Mouse (Mus musculus) embryonic facial prominence, embryonic 13.5 days (tissue): ENCODE results near the gene Gif. TPM values are rescaled to one million over a fixed set of nuclear protein-coding genes. Genes with fewer than 3 reads are reported as not detected.

Experiments used
- ATAC-seq: fragments of 200-750 bp; cut with Nextera tagmentation; 2 replicates; pipeline ENCODE4 v1.8.0; 2017; ENCODE audit warnings: low read depth; ENCODE audit not compliant: insufficient number of reproducible peaks, insufficient read depth, low FRiP score, low TSS enrichment
- H3K27ac ChIP-seq: fragments of 300-500 bp; sonication (generic); 2 replicates; pipeline ENCODE4 v1.5.1; 2015; ENCODE audit warnings: moderate library complexity, mild to moderate bottlenecking, inconsistent platforms
- H3K27me3 ChIP-seq: fragments of 300-500 bp; sonication (generic); 2 replicates; pipeline ENCODE4 v1.6.1; 2015; ENCODE audit warnings: mild to moderate bottlenecking, inconsistent platforms
- H3K36me3 ChIP-seq: fragments of 300-500 bp; sonication (generic); 2 replicates; pipeline ENCODE4 v1.6.1; 2015; ENCODE audit warnings: mild to moderate bottlenecking, inconsistent platforms
- H3K4me1 ChIP-seq: fragments of 300-500 bp; sonication (generic); 2 replicates; pipeline ENCODE4 v1.6.1; 2015; ENCODE audit warnings: inconsistent platforms
- H3K4me2 ChIP-seq: fragments of 300-500 bp; sonication (generic); 2 replicates; pipeline ENCODE4 v1.6.1; 2015; ENCODE audit warnings: moderate library complexity, mild to moderate bottlenecking, inconsistent platforms
- H3K4me3 ChIP-seq: fragments of 300-500 bp; sonication (generic); 2 replicates; pipeline ENCODE4 v1.5.1; 2015; ENCODE audit warnings: mild to moderate bottlenecking, inconsistent platforms
- H3K9ac ChIP-seq: fragments of 300-500 bp; sonication (generic); 2 replicates; pipeline ENCODE4 v1.6.1; 2015; ENCODE audit warnings: mild to moderate bottlenecking, inconsistent platforms
- H3K9me3 ChIP-seq: fragments of 300-500 bp; sonication (generic); 2 replicates; pipeline ENCODE4 v1.6.1; 2016; ENCODE audit warnings: inconsistent platforms
- WGBS: fragments of 180-500 bp; shearing (Covaris S2); methylation state at CpG from one replicate; pipeline ENCODE4 v1.1.7; 2015; ENCODE audit warnings: mixed read lengths; 5-methylcytosine and 5-hydroxymethylcytosine counted together
- polyA plus RNA-seq: library from polyadenylated mRNA; unstranded; fragments of >200 nt; fragmentation: Nextera tagmentation; extraction: Ambion mirVana; gene quantifications from 2 replicates; pipeline ENCODE4 v1.2.1, GENCODE M21; 2015

The Gif gene
- polyA plus RNA-seq, 1 experiment from 2014 or later: not detected

DNA sequence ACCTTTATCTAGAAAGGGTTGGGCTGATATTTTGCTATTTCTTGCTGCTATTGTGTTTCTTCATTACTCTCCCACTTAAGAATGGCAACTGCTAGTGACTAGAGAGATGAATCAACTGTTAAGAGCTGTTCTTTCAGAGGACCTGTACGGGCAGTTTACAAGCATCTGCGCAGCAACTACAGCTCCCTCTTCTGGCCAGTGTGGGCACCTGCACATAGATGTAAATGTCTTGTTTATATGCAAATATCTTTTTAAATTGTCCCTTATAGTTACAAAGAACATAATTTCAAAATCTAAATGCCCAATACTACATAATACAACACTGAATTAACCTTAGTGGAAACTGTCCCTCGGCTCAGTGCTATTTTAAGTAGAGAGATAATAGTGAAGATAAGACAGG, 20.8 kb downstream of the Gif start:
- Histone ChIP-seq H3K36me3 (0 out of 2 replicates have a peak, but pooled peaks cover 2% of the 10 kb centered on the region), H3K9ac (no peak overlapping the region), H3K27me3 (no peaks in the 10 kb centered on the region), H3K27ac (no peak overlapping the region), H3K9me3 (no peaks in the 10 kb centered on the region), H3K4me2 (no peak overlapping the region), H3K4me1 (peaks cover 7% of the 10 kb centered on the region), H3K4me3 (no peak overlapping the region)
- ATAC-seq: no peak
- 10% methylated on average over 3 of the region's 3 CpGs for WGBS

- 85% methylated on average over 5 of the region's 5 CpGs for WGBS
Measured at GRCm38 (mm10) chr19:11769257-11769920, 22.0 kb downstream of the Gif start.

DNA sequence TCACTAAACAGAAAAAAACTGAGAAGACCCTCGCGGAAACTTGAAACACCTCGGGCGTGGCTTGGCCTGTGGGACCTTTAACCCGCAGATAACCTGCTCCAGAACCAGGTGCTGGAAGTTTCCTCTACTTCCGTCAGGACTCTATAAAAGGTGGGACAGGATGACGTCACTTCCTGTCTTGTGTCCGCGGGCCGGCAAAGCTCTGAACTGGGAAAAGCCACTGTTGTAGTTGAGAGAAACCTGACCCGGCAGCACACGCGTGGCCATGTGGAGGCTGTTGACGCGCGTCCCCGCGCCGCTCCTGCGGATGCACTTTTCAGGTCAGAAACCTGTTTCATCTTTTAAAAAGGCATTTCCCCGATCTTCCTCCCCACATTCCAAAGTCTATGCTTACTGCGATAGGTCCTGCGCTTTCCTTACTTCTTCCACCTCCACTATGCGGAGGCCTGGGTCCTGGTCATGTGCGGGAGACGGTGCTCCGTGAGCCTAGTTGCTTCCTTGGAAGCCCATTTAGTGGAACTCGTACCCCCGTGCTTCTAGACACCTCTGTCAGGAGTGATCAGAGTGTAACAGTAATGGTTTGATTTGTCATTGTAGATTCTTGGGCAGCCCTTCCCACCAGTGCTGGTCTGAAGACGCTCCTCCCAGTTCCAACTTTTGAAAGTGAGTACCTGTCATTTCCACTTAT, 23.0 kb downstream of the Gif start, which contains the start of gene Mrpl16:
Gene Mrpl16, plus strand, starts transcription at position 187 of the 688 bp plus-strand sequence.
- Histone ChIP-seq H3K9ac (peak within 1 kb of the TSS; percentile 78), H3K4me2 (peak within 1 kb of the TSS; percentile 73), H3K27me3 (no peaks in the 10 kb centered on the region), H3K27ac (peak within 1 kb of the TSS; percentile 71), H3K36me3 (peaks cover 19% of the 10 kb centered on the region), H3K4me3 (peak within 1 kb of the TSS; percentile 67), H3K9me3 (no peaks in the 10 kb centered on the region), H3K4me1 (peaks cover 7% of the 10 kb centered on the region)
- peak; percentile 88 for ATAC-seq
- WGBS: 1% methylated on average over 30 of the region's 30 CpGs

More at GRCm38 (mm10) chr19:11769257-11769920, 22.0 kb downstream of the Gif start:
- Histone ChIP-seq H3K9ac (no peak overlapping the region), H3K9me3 (no peaks in the 10 kb centered on the region), H3K4me2 (peak overlapping the region; percentile 73), H3K4me1 (peaks cover 7% of the 10 kb centered on the region), H3K27me3 (no peaks in the 10 kb centered on the region), H3K27ac (no peak overlapping the region), H3K36me3 (peaks cover 12% of the 10 kb centered on the region), H3K4me3 (peak overlapping the region; percentile 67; the same call in 1 of the 2 replicates)
- no peak for ATAC-seq

DNA sequence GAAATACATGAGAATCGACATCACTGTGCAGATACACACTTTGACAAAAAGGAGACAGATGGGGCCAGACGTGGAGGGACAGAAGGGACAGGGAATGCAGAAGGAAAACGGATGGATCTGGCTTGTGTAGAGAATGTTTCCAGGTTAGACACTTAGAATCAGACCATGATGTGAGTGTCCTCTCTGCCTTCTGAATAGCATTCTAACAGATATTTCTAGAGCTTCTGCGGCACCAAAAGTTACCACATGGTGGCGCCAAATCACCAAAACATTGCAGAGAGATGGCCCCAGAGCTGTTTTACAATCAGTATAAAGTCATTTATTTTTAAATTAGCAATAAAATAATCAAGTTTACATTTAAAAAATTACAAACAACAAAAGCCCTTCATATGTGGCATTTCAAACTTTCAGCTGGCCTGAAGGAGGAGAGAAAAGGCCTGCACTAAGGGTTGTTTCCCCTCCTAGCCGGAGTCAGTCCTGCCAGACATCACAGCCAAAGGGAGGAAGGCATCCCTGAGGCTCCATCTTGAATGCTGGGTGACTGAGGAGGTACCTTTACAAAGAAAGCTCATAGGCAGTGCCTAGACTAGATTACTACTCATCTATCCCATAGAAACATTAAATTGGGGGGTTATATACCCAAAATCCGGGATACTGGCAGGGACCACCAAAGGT, 30.0 kb downstream of the Gif start:
- H3K36me3 ChIP-seq: peaks cover 32% of the 10 kb centered on the region
- no peak overlapping the region for H3K9ac ChIP-seq
- no peaks in the 10 kb centered on the region for H3K4me1 ChIP-seq
- no peak overlapping the region for H3K27ac ChIP-seq
- H3K4me3 ChIP-seq: no peak overlapping the region
- no peak for ATAC-seq
- H3K9me3 ChIP-seq: no peaks in the 10 kb centered on the region
- no peaks in the 10 kb centered on the region for H3K27me3 ChIP-seq
- H3K4me2 ChIP-seq: no peak overlapping the region
- 64% methylated on average over 7 of the region's 7 CpGs for WGBS

GRCm38 (mm10) chr19:11785409-11786154, 38.2 kb downstream of the Gif start:
- Histone ChIP-seq H3K4me1 (no peaks in the 10 kb centered on the region), H3K36me3 (no peaks in the 10 kb centered on the region), H3K9ac (no peak overlapping the region), H3K27ac (no peak overlapping the region), H3K4me2 (no peak overlapping the region), H3K4me3 (no peak overlapping the region), H3K9me3 (no peaks in the 10 kb centered on the region), H3K27me3 (no peaks in the 10 kb centered on the region)
- 0 out of 2 replicates have a peak, but pooled peaks have one; percentile 52 for ATAC-seq
- WGBS: 88% methylated on average over 14 of the region's 14 CpGs

DNA sequence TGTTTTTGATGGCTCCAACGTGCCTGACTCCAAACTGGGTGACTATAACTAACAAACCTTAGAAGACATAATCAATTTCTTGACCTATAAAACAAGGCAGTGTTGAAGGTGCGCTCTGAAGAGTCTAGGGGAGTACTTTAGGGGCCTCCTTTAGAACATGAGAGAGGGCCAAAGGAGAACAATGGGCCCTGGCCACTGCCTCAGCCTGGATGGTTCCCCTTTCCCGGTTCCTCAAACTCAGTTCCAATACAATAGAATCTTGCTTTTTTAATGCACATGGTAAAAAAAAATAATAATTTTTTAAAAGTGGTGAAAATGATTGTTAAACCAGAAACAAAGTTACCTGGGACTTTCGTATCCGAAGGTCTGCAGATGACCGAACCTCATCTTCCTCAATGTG, 40.5 kb downstream of the Gif start:
- H3K4me1 ChIP-seq: no peaks in the 10 kb centered on the region
- H3K9me3 ChIP-seq: no peaks in the 10 kb centered on the region
- H3K4me3 ChIP-seq: no peak overlapping the region
- H3K4me2 ChIP-seq: no peak overlapping the region
- no peak overlapping the region for H3K27ac ChIP-seq
- WGBS: 90% methylated on average over 6 of the region's 6 CpGs
- no peaks in the 10 kb centered on the region for H3K36me3 ChIP-seq
- no peak overlapping the region for H3K9ac ChIP-seq
- ATAC-seq: no peak
- H3K27me3 ChIP-seq: no peaks in the 10 kb centered on the region

GRCm38 (mm10) chr19:11788876-11789275, 41.5 kb downstream of the Gif start:
- Histone ChIP-seq H3K4me2 (no peak overlapping the region), H3K27ac (no peak overlapping the region), H3K27me3 (no peaks in the 10 kb centered on the region), H3K4me1 (no peaks in the 10 kb centered on the region), H3K4me3 (no peak overlapping the region), H3K9ac (no peak overlapping the region), H3K9me3 (no peaks in the 10 kb centered on the region), H3K36me3 (no peaks in the 10 kb centered on the region)
- 85% methylated on average over 6 of the region's 6 CpGs for WGBS
- ATAC-seq: no peak

DNA sequence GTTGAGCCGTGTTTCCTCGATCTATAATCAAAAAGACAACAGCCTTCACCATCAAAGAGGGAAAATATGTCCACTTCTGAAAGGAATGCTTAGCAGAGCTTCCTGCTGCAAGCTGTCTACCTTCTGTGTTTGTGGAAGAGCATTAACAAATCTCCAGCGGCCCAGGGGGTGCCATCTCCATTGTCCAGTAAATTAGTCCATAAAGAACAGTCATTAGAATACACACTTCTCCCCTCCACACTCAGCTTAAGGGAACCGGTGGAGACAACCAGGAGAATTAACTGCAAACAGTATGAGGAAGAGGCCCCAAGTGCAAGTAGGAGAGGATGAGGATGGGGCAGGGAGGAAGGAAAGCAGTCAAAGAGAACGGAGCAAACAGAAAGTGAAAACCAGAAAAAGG, 44.5 kb downstream of the Gif start:
- Histone ChIP-seq H3K4me3 (no peak overlapping the region), H3K27me3 (no peaks in the 10 kb centered on the region), H3K4me1 (no peaks in the 10 kb centered on the region), H3K4me2 (no peak overlapping the region), H3K27ac (no peak overlapping the region), H3K36me3 (no peaks in the 10 kb centered on the region), H3K9me3 (no peaks in the 10 kb centered on the region), H3K9ac (no peak overlapping the region)
- no peak for ATAC-seq
- WGBS: 79% methylated on average over 5 of the region's 5 CpGs

DNA sequence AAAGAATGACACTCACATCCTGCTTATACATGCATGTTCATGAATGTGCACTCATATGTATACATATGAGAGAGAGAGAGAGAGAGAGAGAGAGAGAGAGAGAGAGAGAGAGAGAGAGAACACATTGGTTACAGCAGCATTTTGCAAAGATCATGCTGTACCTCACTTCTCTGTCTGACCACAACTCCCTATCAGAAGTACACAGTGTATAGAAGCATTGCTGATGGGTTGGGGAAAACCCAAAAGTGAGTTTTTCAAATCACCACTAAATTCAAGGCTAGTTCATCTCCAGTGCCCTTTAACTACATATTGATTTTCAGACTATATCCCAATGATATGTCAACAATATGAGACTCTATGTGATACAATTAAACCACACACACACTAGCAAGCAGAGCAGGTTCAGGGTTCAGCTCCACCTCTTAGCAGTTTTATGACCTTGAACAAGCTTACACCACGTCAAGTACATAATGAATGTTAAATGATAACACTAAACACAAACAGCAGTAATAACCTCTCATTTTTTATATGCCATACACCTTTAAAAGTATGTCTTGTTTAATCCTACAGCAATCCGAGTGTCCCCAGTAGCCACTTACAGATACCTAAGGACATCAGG, 46.5 kb downstream of the Gif start:
- H3K36me3 ChIP-seq: no peaks in the 10 kb centered on the region
- no peak overlapping the region for H3K4me3 ChIP-seq
- H3K27me3 ChIP-seq: no peaks in the 10 kb centered on the region
- H3K4me2 ChIP-seq: no peak overlapping the region
- H3K9me3 ChIP-seq: no peaks in the 10 kb centered on the region
- no peak overlapping the region for H3K9ac ChIP-seq
- 72% methylated on average over 2 of the region's 2 CpGs for WGBS
- no peaks in the 10 kb centered on the region for H3K4me1 ChIP-seq
- no peak for ATAC-seq
- H3K27ac ChIP-seq: no peak overlapping the region

DNA sequence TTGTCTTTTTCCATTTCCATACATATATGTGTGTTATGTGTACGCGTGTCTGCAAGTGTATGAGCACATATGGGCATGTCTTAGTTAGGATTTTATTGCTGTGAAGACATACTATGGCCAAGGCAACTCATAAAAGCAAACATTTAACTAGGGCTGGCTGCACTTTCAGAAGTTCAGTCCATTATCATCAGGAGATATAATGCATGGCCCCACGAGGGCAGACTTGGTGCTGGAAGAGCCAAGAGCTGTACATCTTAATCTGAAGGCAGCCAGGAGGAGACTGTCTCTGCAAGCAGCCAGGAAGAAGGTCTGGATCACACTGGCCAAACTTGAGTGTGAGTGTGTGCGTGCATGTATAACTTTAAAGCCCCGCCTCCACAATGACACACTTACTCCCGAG, 47.1 kb downstream of the Gif start:
- H3K27me3 ChIP-seq: no peaks in the 10 kb centered on the region
- WGBS: 85% methylated on average over 6 of the region's 6 CpGs
- no peak overlapping the region for H3K4me2 ChIP-seq
- H3K9me3 ChIP-seq: no peaks in the 10 kb centered on the region
- H3K4me3 ChIP-seq: no peak overlapping the region
- ATAC-seq: no peak
- H3K27ac ChIP-seq: no peak overlapping the region
- no peak overlapping the region for H3K9ac ChIP-seq
- H3K4me1 ChIP-seq: no peaks in the 10 kb centered on the region
- no peaks in the 10 kb centered on the region for H3K36me3 ChIP-seq
